Mouse (Mus musculus): ENCODE measurements around the gene Slc35a3. TPM values are rescaled to one million over a fixed set of nuclear protein-coding genes. Genes with fewer than 3 reads are reported as not detected.
"Not testable (repeated sequence)": the region's sequence is repeated elsewhere in the genome, so short reads cannot be mapped to it uniquely, and the experiment has no call there.

Gene Slc35a3
- polyA plus RNA-seq, 1 experiment from 2014 or later: 18.2 TPM

GRCm38 (mm10) chr3:116702647-116703272 lies 9.9 kb downstream of the Slc35a3 start:
- Histone ChIP-seq H3K36me3 (ENCODE audit: insufficient read depth, low read length) (no peaks in the 10 kb centered on the region), H3K4me1 (ENCODE audit: insufficient read depth, low read length) (0 out of 2 replicates have a peak, but pooled peaks cover 3% of the 10 kb centered on the region), H3K4me3 (ENCODE audit: low read length) (no peak overlapping the region), H3K9me3 (ENCODE audit: low read length) (no peaks in the 10 kb centered on the region), H3K4me2 (replicated peaks; ENCODE audit: low read depth, low read length) (no peak overlapping the region), H3K9ac (replicated peaks; ENCODE audit: low read length) (no peak overlapping the region), H3K27me3 (ENCODE audit: insufficient read depth, low read length) (no peaks in the 10 kb centered on the region), H3K27ac (ENCODE audit: low read length) (no peak overlapping the region)
- WGBS: 81% methylated on average over 1 of the region's 1 CpGs
- no peak for ATAC-seq (ENCODE audit: low FRiP score, low TSS enrichment)

- Histone ChIP-seq H3K4me1 (ENCODE audit: insufficient read depth, low read length) (0 out of 2 replicates have a peak, but pooled peaks cover 3% of the 10 kb centered on the region), H3K36me3 (ENCODE audit: insufficient read depth, low read length) (no peaks in the 10 kb centered on the region), H3K4me2 (replicated peaks; ENCODE audit: low read depth, low read length) (no peak overlapping the region), H3K27me3 (ENCODE audit: insufficient read depth, low read length) (no peaks in the 10 kb centered on the region), H3K9me3 (ENCODE audit: low read length) (no peaks in the 10 kb centered on the region), H3K27ac (ENCODE audit: low read length) (no peak overlapping the region), H3K9ac (replicated peaks; ENCODE audit: low read length) (no peak overlapping the region), H3K4me3 (ENCODE audit: low read length) (no peak overlapping the region)
- 95% methylated on average over 4 of the region's 4 CpGs for WGBS
- ATAC-seq (ENCODE audit: low FRiP score, low TSS enrichment): no peak
These were observed 11.0 kb downstream of the Slc35a3 start for GRCm38 (mm10) chr3:116701601-116702000.

- Histone ChIP-seq H3K27me3 (ENCODE audit: insufficient read depth, low read length) (no peaks in the 10 kb centered on the region), H3K27ac (ENCODE audit: low read length) (no peak overlapping the region), H3K4me1 (ENCODE audit: insufficient read depth, low read length) (0 out of 2 replicates have a peak, but pooled peaks cover 3% of the 10 kb centered on the region), H3K9ac (replicated peaks; ENCODE audit: low read length) (no peak overlapping the region), H3K4me3 (ENCODE audit: low read length) (no peak overlapping the region), H3K9me3 (ENCODE audit: low read length) (no peaks in the 10 kb centered on the region), H3K36me3 (ENCODE audit: insufficient read depth, low read length) (peaks cover 2% of the 10 kb centered on the region; the same call in 1 of the 2 replicates), H3K4me2 (replicated peaks; ENCODE audit: low read depth, low read length) (no peak overlapping the region)
- WGBS: 58% methylated on average over 2 of the region's 2 CpGs
- no peak for ATAC-seq (ENCODE audit: low FRiP score, low TSS enrichment)
These were observed 13.8 kb downstream of the Slc35a3 start for GRCm38 (mm10) chr3:116698786-116699185.

GRCm38 (mm10) chr3:116695666-116695985 lies 17.0 kb downstream of the Slc35a3 start:
- H3K4me1 ChIP-seq (ENCODE audit: insufficient read depth, low read length): no peaks in the 10 kb centered on the region
- no peaks in the 10 kb centered on the region for H3K9me3 ChIP-seq (ENCODE audit: low read length)
- H3K36me3 ChIP-seq (ENCODE audit: insufficient read depth, low read length): peaks cover 6% of the 10 kb centered on the region; the same call in 1 of the 2 replicates
- ATAC-seq (ENCODE audit: low FRiP score, low TSS enrichment): no peak
- H3K4me3 ChIP-seq (ENCODE audit: low read length): no peak overlapping the region
- 80% methylated on average over 2 of the region's 2 CpGs for WGBS
- H3K9ac ChIP-seq (replicated peaks; ENCODE audit: low read length): no peak overlapping the region
- H3K4me2 ChIP-seq (replicated peaks; ENCODE audit: low read depth, low read length): no peak overlapping the region
- no peak overlapping the region for H3K27ac ChIP-seq (ENCODE audit: low read length)
- no peaks in the 10 kb centered on the region for H3K27me3 ChIP-seq (ENCODE audit: insufficient read depth, low read length)

- Histone ChIP-seq H3K27me3 (ENCODE audit: insufficient read depth, low read length) (no peaks in the 10 kb centered on the region), H3K9me3 (ENCODE audit: low read length) (no peaks in the 10 kb centered on the region), H3K4me1 (ENCODE audit: insufficient read depth, low read length) (no peaks in the 10 kb centered on the region), H3K4me3 (ENCODE audit: low read length) (no peak overlapping the region), H3K36me3 (ENCODE audit: insufficient read depth, low read length) (peaks cover 6% of the 10 kb centered on the region; the same call in 1 of the 2 replicates), H3K4me2 (replicated peaks; ENCODE audit: low read depth, low read length) (no peak overlapping the region), H3K27ac (ENCODE audit: low read length) (no peak overlapping the region), H3K9ac (replicated peaks; ENCODE audit: low read length) (no peak overlapping the region)
- 88% methylated on average over 8 of the region's 8 CpGs for WGBS
- no peak for ATAC-seq (ENCODE audit: low FRiP score, low TSS enrichment)
These were observed 17.5 kb downstream of the Slc35a3 start for GRCm38 (mm10) chr3:116694955-116695665.

- no peaks in the 10 kb centered on the region for H3K4me1 ChIP-seq (ENCODE audit: insufficient read depth, low read length)
- peaks cover 6% of the 10 kb centered on the region; the same call in 1 of the 2 replicates for H3K36me3 ChIP-seq (ENCODE audit: insufficient read depth, low read length)
- no peaks in the 10 kb centered on the region for H3K9me3 ChIP-seq (ENCODE audit: low read length)
- no peak overlapping the region for H3K9ac ChIP-seq (replicated peaks; ENCODE audit: low read length)
- WGBS: 94% methylated on average over 3 of the region's 3 CpGs
- H3K4me3 ChIP-seq (ENCODE audit: low read length): no peak overlapping the region
- H3K4me2 ChIP-seq (replicated peaks; ENCODE audit: low read depth, low read length): no peak overlapping the region
- no peak overlapping the region for H3K27ac ChIP-seq (ENCODE audit: low read length)
- no peak for ATAC-seq (ENCODE audit: low FRiP score, low TSS enrichment)
- H3K27me3 ChIP-seq (ENCODE audit: insufficient read depth, low read length): no peaks in the 10 kb centered on the region
These were observed 18.3 kb downstream of the Slc35a3 start for GRCm38 (mm10) chr3:116694312-116694711.

- H3K9ac ChIP-seq (replicated peaks; ENCODE audit: low read length): no peak within 1 kb of the TSS
- no peaks in the 10 kb centered on the region for H3K9me3 ChIP-seq (ENCODE audit: low read length)
- no peak within 1 kb of the TSS for H3K4me3 ChIP-seq (ENCODE audit: low read length)
- H3K36me3 ChIP-seq (ENCODE audit: insufficient read depth, low read length): peaks cover 11% of the 10 kb centered on the region; the same call in 1 of the 2 replicates
- H3K4me2 ChIP-seq (replicated peaks; ENCODE audit: low read depth, low read length): no peak within 1 kb of the TSS
- 93% methylated on average over 1 of the region's 1 CpGs for WGBS
- H3K27me3 ChIP-seq (ENCODE audit: insufficient read depth, low read length): no peaks in the 10 kb centered on the region
- no peaks in the 10 kb centered on the region for H3K4me1 ChIP-seq (ENCODE audit: insufficient read depth, low read length)
- H3K27ac ChIP-seq (ENCODE audit: low read length): no peak within 1 kb of the TSS
- no peak for ATAC-seq (ENCODE audit: low FRiP score, low TSS enrichment)
These were observed 31.5 kb downstream of the Slc35a3 start, which contains the start of gene Gm43191 for GRCm38 (mm10) chr3:116681160-116681559. TSS of gene Gm43191 (minus strand) at chr3:116681260.

- H3K36me3 ChIP-seq (ENCODE audit: insufficient read depth, low read length); H3K4me3 ChIP-seq (ENCODE audit: low read length); H3K27me3 ChIP-seq (ENCODE audit: insufficient read depth, low read length); H3K4me2 ChIP-seq (replicated peaks; ENCODE audit: low read depth, low read length); ATAC-seq (ENCODE audit: low FRiP score, low TSS enrichment); H3K9me3 ChIP-seq (ENCODE audit: low read length); H3K9ac ChIP-seq (replicated peaks; ENCODE audit: low read length): not testable (repeated sequence)
- 96% methylated on average over 9 of the region's 9 CpGs for WGBS
- Histone ChIP-seq H3K4me1 (ENCODE audit: insufficient read depth, low read length) (peaks cover 20% of the 10 kb centered on the region), H3K27ac (ENCODE audit: low read length) (0 out of 2 replicates have a peak overlapping the region, but pooled peaks have one; percentile 34)
These were observed 48.4 kb downstream of the Slc35a3 start for GRCm38 (mm10) chr3:116664281-116664680.

- H3K4me3 ChIP-seq (ENCODE audit: low read length): peak within 1 kb of the TSS; percentile 95
- H3K4me1 ChIP-seq (ENCODE audit: insufficient read depth, low read length): peaks cover 26% of the 10 kb centered on the region
- peak within 1 kb of the TSS; percentile 65 for H3K4me2 ChIP-seq (replicated peaks; ENCODE audit: low read depth, low read length)
- H3K9ac ChIP-seq (replicated peaks; ENCODE audit: low read length): peak within 1 kb of the TSS; percentile 99
- no peaks in the 10 kb centered on the region for H3K9me3 ChIP-seq (ENCODE audit: low read length)
- H3K27ac ChIP-seq (ENCODE audit: low read length): peak within 1 kb of the TSS; percentile 96
- ATAC-seq (ENCODE audit: low FRiP score, low TSS enrichment): peak; percentile 98
- no peaks in the 10 kb centered on the region for H3K27me3 ChIP-seq (ENCODE audit: insufficient read depth, low read length)
- H3K36me3 ChIP-seq (ENCODE audit: insufficient read depth, low read length): peaks cover under 1% of the 10 kb centered on the region; the same call in 1 of the 2 replicates
- under 1% methylated on average over 39 of the region's 39 CpGs for WGBS
These were observed 50.2 kb downstream of the Slc35a3 start, which contains the start of gene Mfsd14a for GRCm38 (mm10) chr3:116662463-116662863. TSS of gene Mfsd14a (minus strand) at chr3:116662677.

Measured in kidney, embryonic 16.5 days (tissue).